Mouse (Mus musculus) induced T-regulatory cell, adult 2 months (primary cell): ENCODE data around the gene Rabggta.

Experiments used
- DNase-seq: peaks from one replicate; pipeline ENCODE4 v3.0.0-alpha.2; 2012; ENCODE audit warnings: low read depth

Rabggta gene

GRCm38 (mm10) chr14:55733889-55734288, 11.8 kb upstream of the Rabggta start:
- no peak for DNase-seq

- no peak for DNase-seq
Observed at GRCm38 (mm10) chr14:55730531-55731032, 8.5 kb upstream of the Rabggta start.

- no peak for DNase-seq
Observed at GRCm38 (mm10) chr14:55730116-55730515, 8.1 kb upstream of the Rabggta start.

- no peak for DNase-seq
Observed at GRCm38 (mm10) chr14:55727889-55728685, 6.0 kb upstream of the Rabggta start.

- no peak for DNase-seq
Observed at GRCm38 (mm10) chr14:55726261-55726660, 4.2 kb upstream of the Rabggta start.

GRCm38 (mm10) chr14:55724411-55724871, 2.4 kb upstream of the Rabggta start:
- peak; percentile 97 for DNase-seq

GRCm38 (mm10) chr14:55723433-55723832, 1.4 kb upstream of the Rabggta start:
- peak; percentile 36 for DNase-seq

GRCm38 (mm10) chr14:55722438-55722945, 429 bp upstream of the Rabggta start:
- DNase-seq, result no peak

- DNase-seq, result no peak
Observed at GRCm38 (mm10) chr14:55721076-55721475, 987 bp downstream of the Rabggta start.

GRCm38 (mm10) chr14:55720666-55721065, 1.4 kb downstream of the Rabggta start:
- DNase-seq, result no peak

- no peak for DNase-seq
Observed at GRCm38 (mm10) chr14:55719737-55720136, 2.3 kb downstream of the Rabggta start.

GRCm38 (mm10) chr14:55716884-55717283, 5.2 kb downstream of the Rabggta start:
- no peak for DNase-seq

- DNase-seq, result no peak
Observed at GRCm38 (mm10) chr14:55716271-55716670, 5.8 kb downstream of the Rabggta start.

- DNase-seq, result peak; percentile 40
Observed at GRCm38 (mm10) chr14:55714893-55715292, 7.2 kb downstream of the Rabggta start.

- no peak for DNase-seq
Observed at GRCm38 (mm10) chr14:55713729-55714122, 8.3 kb downstream of the Rabggta start, which contains the start of gene Tgm1. TSS of gene Tgm1 (minus strand) at chr14:55713926.

- DNase-seq, result peak; percentile 22
Observed at GRCm38 (mm10) chr14:55713007-55713728, 8.9 kb downstream of the Rabggta start.

GRCm38 (mm10) chr14:55711786-55712185, 10.3 kb downstream of the Rabggta start:
- no peak for DNase-seq

- DNase-seq, result no peak
Observed at GRCm38 (mm10) chr14:55709509-55709908, 12.6 kb downstream of the Rabggta start.

- DNase-seq, result no peak
Observed at GRCm38 (mm10) chr14:55707397-55707796, 14.7 kb downstream of the Rabggta start.

- DNase-seq, result no peak
Observed at GRCm38 (mm10) chr14:55706051-55706600, 15.9 kb downstream of the Rabggta start.

- DNase-seq, result no peak
Observed at GRCm38 (mm10) chr14:55702761-55703160, 19.3 kb downstream of the Rabggta start.

- no peak for DNase-seq
Observed at GRCm38 (mm10) chr14:55701131-55701530, 20.9 kb downstream of the Rabggta start.
